Comparison of ENCODE assay signal across 28 mouse cellular contexts in genomic region chr3:141475389-141475788, GRCm38 (mm10). TPM values are rescaled to one million over a fixed set of nuclear protein-coding genes. Genes with fewer than 3 reads are reported as not detected.
DNase-seq lines count a peak whose midpoint lies in the region; ATAC-seq and TF ChIP-seq lines count a peak whose summit lies in the region.
"Had no signal": no experiment of that assay in that cellular context is flagged by ENCODE, and none has a peak within 500 bp of the region (broad histone marks: within the 10 kb centered on the region; RNA-seq: fewer than 3 reads in every experiment).

No protein-coding gene starts in this region.

- H3K36me3 ChIP-seq in kidney, embryonic 14.5 days (ENCODE audit: control insufficient read depth, insufficient read depth, low read length): no peaks in the 10 kb centered on the region
- no peaks in the 10 kb centered on the region for H3K36me3 ChIP-seq in lung, embryonic 16.5 days (ENCODE audit: control insufficient read depth, insufficient read depth, low read length)
- H3K36me3 ChIP-seq: embryonic facial prominence, embryonic 12.5 days; embryonic facial prominence, embryonic 15.5 days; forebrain, embryonic 12.5 days; forebrain, embryonic 15.5 days; heart, embryonic 10.5 days; heart, embryonic 13.5 days; hindbrain, embryonic 15.5 days had no signal

- TF ChIP-seq CTCF in layer of hippocampus, adult 2 months (conservative IDR thresholded peaks at IDR 0.05): no peak

- 68% methylated on average over 5 of the region's 5 CpGs for WGBS in kidney, embryonic 14.5 days
- WGBS in lung, embryonic 16.5 days: 43% methylated on average over 5 of the region's 5 CpGs

- H3K9me3 ChIP-seq in kidney, embryonic 14.5 days (ENCODE audit: control insufficient read depth, low read length): no peaks in the 10 kb centered on the region
- no peaks in the 10 kb centered on the region for H3K9me3 ChIP-seq in lung, embryonic 16.5 days (ENCODE audit: control insufficient read depth, low read length)
- H3K9me3 ChIP-seq: embryonic facial prominence, embryonic 12.5 days; embryonic facial prominence, embryonic 15.5 days; forebrain, embryonic 12.5 days; forebrain, embryonic 15.5 days; heart, embryonic 10.5 days; heart, embryonic 13.5 days; hindbrain, embryonic 15.5 days had no signal

- peaks cover 23% of the 10 kb centered on the region for H3K4me1 ChIP-seq in kidney, embryonic 14.5 days (ENCODE audit: control insufficient read depth, insufficient read depth, low read length)
- H3K4me1 ChIP-seq in lung, embryonic 16.5 days (replicated peaks; ENCODE audit: control insufficient read depth, insufficient read depth, low read length): 0 out of 2 replicates have a peak, but pooled peaks cover 8% of the 10 kb centered on the region
- H3K4me1 ChIP-seq: forebrain, embryonic 12.5 days; forebrain, embryonic 15.5 days had no signal

- peak overlapping the region; percentile 48; the same call in 1 of the 2 replicates for H3K27ac ChIP-seq in kidney, embryonic 14.5 days (ENCODE audit: low read depth, low read length)
- H3K27ac ChIP-seq in layer of hippocampus, adult 2 months: peak overlapping the region; percentile 67; the same call in 1 of the 2 replicates
- no peak overlapping the region for H3K27ac ChIP-seq in lung, embryonic 16.5 days (ENCODE audit: low read length)
- H3K27ac ChIP-seq: embryonic facial prominence, embryonic 12.5 days; embryonic facial prominence, embryonic 15.5 days; forebrain, embryonic 12.5 days; forebrain, embryonic 15.5 days; hindbrain, embryonic 15.5 days had no signal

- H3K27me3 ChIP-seq in kidney, embryonic 14.5 days (ENCODE audit: control insufficient read depth, insufficient read depth, low read length): no peaks in the 10 kb centered on the region
- H3K27me3 ChIP-seq in lung, embryonic 16.5 days (ENCODE audit: control insufficient read depth, insufficient read depth, low read depth, low read length): no peaks in the 10 kb centered on the region
- H3K27me3 ChIP-seq: embryonic facial prominence, embryonic 12.5 days; embryonic facial prominence, embryonic 15.5 days; forebrain, embryonic 12.5 days; forebrain, embryonic 15.5 days; heart, embryonic 13.5 days; hindbrain, embryonic 15.5 days had no signal

- ATAC-seq in kidney, embryonic 14.5 days (ENCODE audit: low FRiP score, low TSS enrichment): no peak
- ATAC-seq in lung, embryonic 16.5 days (ENCODE audit: low read depth): peak; percentile 61
- ATAC-seq: CD4-positive, CD25-positive, alpha-beta regulatory T cell, adult 4 months; forebrain, embryonic 15.5 days had no signal

- no peak overlapping the region for H3K9ac ChIP-seq in kidney, embryonic 14.5 days (ENCODE audit: low read depth, low read length)
- H3K9ac ChIP-seq in lung, embryonic 16.5 days (ENCODE audit: low read length): no peak overlapping the region
- H3K9ac ChIP-seq: embryonic facial prominence, embryonic 12.5 days; embryonic facial prominence, embryonic 15.5 days; forebrain, embryonic 12.5 days; forebrain, embryonic 15.5 days; heart, embryonic 13.5 days; hindbrain, embryonic 15.5 days had no signal

- H3K4me3 ChIP-seq in kidney, embryonic 14.5 days (ENCODE audit: low read length): no peak overlapping the region
- no peak overlapping the region for H3K4me3 ChIP-seq in layer of hippocampus, adult 2 months
- H3K4me3 ChIP-seq in lung, embryonic 16.5 days (ENCODE audit: low read length): no peak overlapping the region
- H3K4me3 ChIP-seq: embryonic facial prominence, embryonic 12.5 days; embryonic facial prominence, embryonic 15.5 days; erythroblast, embryonic 14.5 days; forebrain, embryonic 12.5 days; forebrain, embryonic 15.5 days; heart, embryonic 10.5 days; heart, embryonic 13.5 days; hindbrain, embryonic 15.5 days had no signal

- H3K4me2 ChIP-seq in kidney, embryonic 14.5 days (replicated peaks; ENCODE audit: low read depth, low read length): no peak overlapping the region
- no peak overlapping the region for H3K4me2 ChIP-seq in lung, embryonic 16.5 days (ENCODE audit: low read depth, low read length)
- H3K4me2 ChIP-seq: embryonic facial prominence, embryonic 12.5 days; embryonic facial prominence, embryonic 15.5 days; forebrain, embryonic 12.5 days; forebrain, embryonic 15.5 days; heart, embryonic 13.5 days; hindbrain, embryonic 15.5 days had no signal

- no peak for DNase-seq in kidney, adult 9 months
- DNase-seq in layer of hippocampus, adult 2 months (ENCODE audit: low spot score in 2 of 2): no peak
- DNase-seq in layer of hippocampus, postnatal 36 days: no peak
- DNase-seq in lung, postnatal 10 days: no peak
- DNase-seq in heart, adult 9 months (ENCODE audit: low spot score in 2 of 2): no peak
- DNase-seq: adrenal gland, adult 2 months; adrenal gland, postnatal 14 days; cerebellum, adult 11 months; cerebellum, adult 2 months; cerebellum, adult 9-11 months; cerebellum, postnatal 25 days; gastrocnemius, postnatal 25 days; heart, adult 18-20 months; heart, postnatal 14 days; heart, postnatal 4 days had no signal

RNA-seq across cellular contexts. Expression of gene Unc5c, which starts 10.4 kb away (rescaled TPM):
- 38.6 and 39.3 TPM in 2 replicates for polyA plus RNA-seq in kidney, embryonic 14.5 days (2014; fragmentation: Nextera tagmentation; extraction: Ambion mirVana)
- total RNA-seq in layer of hippocampus, adult 2 months (2021): 10 to 100 TPM; 45.5 to 45.8 TPM
- 10 to 100 TPM; 43.7 to 47.0 TPM for total RNA-seq in layer of hippocampus, postnatal 36 days (2021)
- polyA plus RNA-seq in lung, embryonic 16.5 days (2015; fragmentation: Nextera tagmentation; extraction: Ambion mirVana): 11.7 and 16.6 TPM in 2 replicates
- total RNA-seq: common myeloid progenitor, adult 5-6 weeks; gastrocnemius, postnatal 25 days; MEL had no signal
- polyA plus RNA-seq: erythroblast, embryonic 14.5 days had no signal
